Mouse (Mus musculus): Measurements from ENCODE around the gene Mobp.
"Not testable (repeated sequence)": the region's sequence is repeated elsewhere in the genome, so short reads cannot be mapped to it uniquely, and the experiment has no call there.

DNA sequence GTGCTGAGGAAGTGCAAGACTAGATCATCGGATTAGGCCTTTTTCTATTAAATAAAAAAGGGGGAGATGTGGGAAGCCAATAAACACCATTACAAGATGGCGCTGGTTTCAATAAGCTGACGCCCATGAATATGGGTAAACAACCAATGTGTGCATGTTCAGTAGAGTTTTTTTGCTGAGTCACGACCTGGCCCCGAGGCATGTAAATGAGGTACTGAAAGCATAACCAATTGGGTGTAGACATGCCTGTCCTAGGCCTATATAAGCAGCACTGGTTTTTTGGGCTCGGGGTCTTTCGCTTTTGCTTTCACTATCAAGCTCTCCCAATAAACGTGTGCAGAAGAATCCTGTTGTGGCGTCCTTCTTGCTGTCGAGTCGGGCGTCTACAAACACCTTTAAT lies 40.6 kb upstream of the Mobp start:
- TF ChIP-seq CTCF (IDR thresholded peaks at IDR 0.05; ENCODE audit: extremely low read depth, insufficient read length, insufficient replicate concordance, low read depth, low read length); POLR2A (IDR thresholded peaks at IDR 0.05; ENCODE audit: low read depth, low read length): not testable (repeated sequence)
